Mouse (Mus musculus) olfactory bulb, adult 2 months (tissue): ENCODE measurements around the gene Tmed1.

ENCODE experiments used
- CTCF ChIP-seq: fragments of 200-500 bp; IDR thresholded peaks from 2 replicates; pipeline ENCODE4 v1.5.1; 2012; ENCODE audit warnings: low read depth, mild to moderate bottlenecking, low read length, moderate library complexity; ENCODE audit not compliant: insufficient read depth
- POLR2A ChIP-seq: fragments of 200-500 bp; IDR thresholded peaks from 2 replicates; pipeline ENCODE4 v1.6.1; 2012; ENCODE audit warnings: mild to moderate bottlenecking, low read depth, low read length, moderate library complexity; ENCODE audit not compliant: insufficient read depth

DNA sequence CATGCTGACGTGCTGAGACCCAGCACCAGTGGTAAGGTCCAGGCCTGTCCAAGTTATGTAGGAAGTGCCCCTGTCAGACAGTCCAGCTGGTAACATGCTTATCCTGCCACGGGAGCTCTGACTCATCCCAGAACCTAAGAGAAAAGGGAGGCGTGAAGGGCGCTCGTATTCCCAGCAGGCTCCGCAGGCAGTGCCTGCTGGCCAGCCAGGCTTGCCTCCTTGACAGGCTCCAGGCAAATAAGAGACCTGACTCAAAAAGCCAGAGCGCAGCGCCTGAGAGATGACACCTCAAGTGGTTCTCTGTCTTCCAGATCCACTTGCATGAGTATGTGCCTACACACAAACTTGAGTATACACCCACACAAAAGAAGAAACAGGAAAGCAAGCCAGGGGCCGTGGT, 15.3 kb downstream of the Tmed1 start:
- TF ChIP-seq POLR2A: no peak
- no peak for TF ChIP-seq CTCF
